Mouse (Mus musculus): ENCODE data around the gene St6galnac4. TPM values are rescaled to one million over a fixed set of nuclear protein-coding genes. Genes with fewer than 3 reads are reported as not detected.

St6galnac4 gene
- 9.4 and 9.7 TPM in 2 replicates for polyA plus RNA-seq (2011; ENCODE audit: insufficient read depth, insufficient read length, low read depth, missing spikeins)

DNA sequence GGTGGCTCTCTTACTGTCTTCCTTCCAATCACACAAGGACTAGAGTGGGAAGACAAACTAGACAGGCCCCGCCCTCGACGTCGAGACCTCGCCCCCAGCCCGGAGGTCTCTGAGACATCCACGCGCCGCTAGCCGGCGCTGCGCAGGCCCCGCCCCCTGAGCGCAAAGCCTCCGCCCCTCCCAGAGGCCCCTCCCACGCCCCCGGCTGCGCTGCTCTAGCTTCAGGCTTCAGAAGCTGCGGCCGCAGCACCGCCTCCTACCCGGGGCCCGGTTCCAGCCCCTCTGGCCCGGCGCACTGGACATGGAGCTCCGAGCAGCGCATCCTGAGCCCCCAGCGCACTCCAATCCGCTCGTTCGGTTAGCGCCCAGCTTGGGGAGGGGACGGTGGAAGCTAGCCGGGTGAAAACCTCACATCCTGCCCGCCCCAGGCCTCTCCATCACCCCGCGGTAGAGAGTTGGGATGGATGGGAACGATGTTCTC, at the start of gene St6galnac4:
St6galnac4 (plus strand) TSS at position 225 of the 481 bp plus-strand sequence.
- Histone ChIP-seq H3K27ac (ENCODE audit: insufficient read depth, low read length) (peak within 1 kb of the TSS; percentile 9; the same call in 1 of the 2 replicates), H3K27me3 (ENCODE audit: control insufficient read depth, insufficient read depth, low read length, poor library complexity, severe bottlenecking) (no peaks in the 10 kb centered on the region), H3K4me1 (ENCODE audit: control insufficient read depth, insufficient read depth, low read length) (peaks cover 2% of the 10 kb centered on the region), H3K9me3 (replicated peaks; ENCODE audit: control insufficient read depth, insufficient read depth, low read length, poor library complexity, severe bottlenecking) (no peaks in the 10 kb centered on the region), H3K36me3 (ENCODE audit: control insufficient read depth, insufficient read depth, low read length, poor library complexity, severe bottlenecking) (no peaks in the 10 kb centered on the region), H3K9ac (ENCODE audit: low read depth, poor library complexity, severe bottlenecking) (peak within 1 kb of the TSS; percentile 58), H3K4me3 (ENCODE audit: low read depth, low read length) (peak within 1 kb of the TSS; percentile 72)
- peak; percentile 18 for TF ChIP-seq CTCF (IDR thresholded peaks at IDR 0.05; ENCODE audit: low read depth, low read length)
- TF ChIP-seq EP300 (IDR thresholded peaks at IDR 0.05; ENCODE audit: insufficient read depth, low read depth, low read length): no peak

- TF ChIP-seq POLR2A (IDR thresholded peaks at IDR 0.05; ENCODE audit: insufficient read depth, low read length) (no peak), CTCF (IDR thresholded peaks at IDR 0.05; ENCODE audit: low read depth, low read length) (no peak), EP300 (IDR thresholded peaks at IDR 0.05; ENCODE audit: insufficient read depth, low read depth, low read length) (no peak)
- H3K9ac ChIP-seq (ENCODE audit: low read depth, poor library complexity, severe bottlenecking): 0 out of 2 replicates have a peak overlapping the region, but pooled peaks have one; percentile 9
- H3K4me3 ChIP-seq (ENCODE audit: low read depth, low read length): peak overlapping the region; percentile 21
- H3K9me3 ChIP-seq (replicated peaks; ENCODE audit: control insufficient read depth, insufficient read depth, low read length, poor library complexity, severe bottlenecking): no peaks in the 10 kb centered on the region
- H3K4me1 ChIP-seq (ENCODE audit: control insufficient read depth, insufficient read depth, low read length): peaks cover 9% of the 10 kb centered on the region
- no peak overlapping the region for H3K27ac ChIP-seq (ENCODE audit: insufficient read depth, low read length)
- H3K36me3 ChIP-seq (ENCODE audit: control insufficient read depth, insufficient read depth, low read length, poor library complexity, severe bottlenecking): no peaks in the 10 kb centered on the region
- H3K27me3 ChIP-seq (ENCODE audit: control insufficient read depth, insufficient read depth, low read length, poor library complexity, severe bottlenecking): no peaks in the 10 kb centered on the region
These were observed 49.5 kb upstream of the St6galnac4 start for GRCm38 (mm10) chr2:32537360-32537905.

GRCm38 (mm10) chr2:32537941-32538340, 49.0 kb upstream of the St6galnac4 start:
- Histone ChIP-seq H3K4me1 (ENCODE audit: control insufficient read depth, insufficient read depth, low read length) (peaks cover 9% of the 10 kb centered on the region), H3K9ac (ENCODE audit: low read depth, poor library complexity, severe bottlenecking) (no peak overlapping the region; the same call in 1 of the 2 replicates), H3K36me3 (ENCODE audit: control insufficient read depth, insufficient read depth, low read length, poor library complexity, severe bottlenecking) (no peaks in the 10 kb centered on the region), H3K9me3 (replicated peaks; ENCODE audit: control insufficient read depth, insufficient read depth, low read length, poor library complexity, severe bottlenecking) (no peaks in the 10 kb centered on the region), H3K27me3 (ENCODE audit: control insufficient read depth, insufficient read depth, low read length, poor library complexity, severe bottlenecking) (no peaks in the 10 kb centered on the region), H3K27ac (ENCODE audit: insufficient read depth, low read length) (no peak overlapping the region), H3K4me3 (ENCODE audit: low read depth, low read length) (no peak overlapping the region)
- TF ChIP-seq EP300 (IDR thresholded peaks at IDR 0.05; ENCODE audit: insufficient read depth, low read depth, low read length): no peak
- no peak for TF ChIP-seq POLR2A (IDR thresholded peaks at IDR 0.05; ENCODE audit: insufficient read depth, low read length)
- TF ChIP-seq CTCF (IDR thresholded peaks at IDR 0.05; ENCODE audit: low read depth, low read length): no peak

- H3K27ac ChIP-seq (ENCODE audit: insufficient read depth, low read length): no peak overlapping the region
- H3K9ac ChIP-seq (ENCODE audit: low read depth, poor library complexity, severe bottlenecking): no peak overlapping the region
- H3K27me3 ChIP-seq (ENCODE audit: control insufficient read depth, insufficient read depth, low read length, poor library complexity, severe bottlenecking): no peaks in the 10 kb centered on the region
- no peaks in the 10 kb centered on the region for H3K36me3 ChIP-seq (ENCODE audit: control insufficient read depth, insufficient read depth, low read length, poor library complexity, severe bottlenecking)
- no peak overlapping the region for H3K4me3 ChIP-seq (ENCODE audit: low read depth, low read length)
- peaks cover 9% of the 10 kb centered on the region for H3K4me1 ChIP-seq (ENCODE audit: control insufficient read depth, insufficient read depth, low read length)
- no peaks in the 10 kb centered on the region for H3K9me3 ChIP-seq (replicated peaks; ENCODE audit: control insufficient read depth, insufficient read depth, low read length, poor library complexity, severe bottlenecking)
- TF ChIP-seq POLR2A (IDR thresholded peaks at IDR 0.05; ENCODE audit: insufficient read depth, low read length) (no peak), CTCF (IDR thresholded peaks at IDR 0.05; ENCODE audit: low read depth, low read length) (no peak), EP300 (IDR thresholded peaks at IDR 0.05; ENCODE audit: insufficient read depth, low read depth, low read length) (no peak)
These were observed 48.4 kb upstream of the St6galnac4 start for GRCm38 (mm10) chr2:32538461-32538860.

DNA sequence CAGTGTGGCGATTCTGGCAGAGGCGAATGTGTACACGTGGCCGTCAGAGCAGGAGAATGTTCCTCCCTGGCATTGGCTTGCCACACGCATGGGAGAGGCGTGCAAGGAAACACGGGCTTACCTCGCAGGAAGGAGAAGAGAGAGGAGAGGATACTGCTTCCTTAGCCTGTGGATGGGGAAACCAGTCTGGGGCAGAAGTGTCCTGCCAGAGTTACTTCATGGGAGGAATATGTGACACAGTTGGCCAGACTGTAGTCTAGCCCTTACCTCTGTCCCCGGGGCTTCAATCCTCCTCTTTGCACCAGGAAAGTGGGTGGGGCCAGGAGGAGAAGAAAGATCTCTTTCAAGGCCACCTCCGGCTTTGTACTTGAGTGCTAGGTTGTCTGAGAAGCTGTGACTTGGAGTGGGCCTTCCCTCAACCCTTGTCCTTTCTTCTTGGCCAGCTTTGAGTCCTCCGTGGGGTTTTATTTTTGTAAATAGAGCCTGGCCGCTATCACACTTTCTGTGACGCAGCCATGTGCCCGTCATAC, 47.4 kb upstream of the St6galnac4 start:
- no peak overlapping the region for H3K27ac ChIP-seq (ENCODE audit: insufficient read depth, low read length)
- no peak overlapping the region for H3K4me3 ChIP-seq (ENCODE audit: low read depth, low read length)
- H3K27me3 ChIP-seq (ENCODE audit: control insufficient read depth, insufficient read depth, low read length, poor library complexity, severe bottlenecking): no peaks in the 10 kb centered on the region
- H3K9ac ChIP-seq (ENCODE audit: low read depth, poor library complexity, severe bottlenecking): no peak overlapping the region
- no peaks in the 10 kb centered on the region for H3K36me3 ChIP-seq (ENCODE audit: control insufficient read depth, insufficient read depth, low read length, poor library complexity, severe bottlenecking)
- TF ChIP-seq EP300 (IDR thresholded peaks at IDR 0.05; ENCODE audit: insufficient read depth, low read depth, low read length): no peak
- no peak for TF ChIP-seq POLR2A (IDR thresholded peaks at IDR 0.05; ENCODE audit: insufficient read depth, low read length)
- no peak for TF ChIP-seq CTCF (IDR thresholded peaks at IDR 0.05; ENCODE audit: low read depth, low read length)
- peaks cover 9% of the 10 kb centered on the region for H3K4me1 ChIP-seq (ENCODE audit: control insufficient read depth, insufficient read depth, low read length)
- no peaks in the 10 kb centered on the region for H3K9me3 ChIP-seq (replicated peaks; ENCODE audit: control insufficient read depth, insufficient read depth, low read length, poor library complexity, severe bottlenecking)

GRCm38 (mm10) chr2:32541333-32541908, 45.5 kb upstream of the St6galnac4 start:
- no peak overlapping the region for H3K9ac ChIP-seq (ENCODE audit: low read depth, poor library complexity, severe bottlenecking)
- H3K4me1 ChIP-seq (ENCODE audit: control insufficient read depth, insufficient read depth, low read length): peaks cover 9% of the 10 kb centered on the region
- no peaks in the 10 kb centered on the region for H3K36me3 ChIP-seq (ENCODE audit: control insufficient read depth, insufficient read depth, low read length, poor library complexity, severe bottlenecking)
- no peak overlapping the region for H3K4me3 ChIP-seq (ENCODE audit: low read depth, low read length)
- H3K27ac ChIP-seq (ENCODE audit: insufficient read depth, low read length): no peak overlapping the region
- no peaks in the 10 kb centered on the region for H3K9me3 ChIP-seq (replicated peaks; ENCODE audit: control insufficient read depth, insufficient read depth, low read length, poor library complexity, severe bottlenecking)
- no peaks in the 10 kb centered on the region for H3K27me3 ChIP-seq (ENCODE audit: control insufficient read depth, insufficient read depth, low read length, poor library complexity, severe bottlenecking)
- TF ChIP-seq POLR2A (IDR thresholded peaks at IDR 0.05; ENCODE audit: insufficient read depth, low read length): no peak
- no peak for TF ChIP-seq CTCF (IDR thresholded peaks at IDR 0.05; ENCODE audit: low read depth, low read length)
- no peak for TF ChIP-seq EP300 (IDR thresholded peaks at IDR 0.05; ENCODE audit: insufficient read depth, low read depth, low read length)
